Mouse (Mus musculus): Measurements from ENCODE around the gene Atp13a1.

Gene Atp13a1

DNA sequence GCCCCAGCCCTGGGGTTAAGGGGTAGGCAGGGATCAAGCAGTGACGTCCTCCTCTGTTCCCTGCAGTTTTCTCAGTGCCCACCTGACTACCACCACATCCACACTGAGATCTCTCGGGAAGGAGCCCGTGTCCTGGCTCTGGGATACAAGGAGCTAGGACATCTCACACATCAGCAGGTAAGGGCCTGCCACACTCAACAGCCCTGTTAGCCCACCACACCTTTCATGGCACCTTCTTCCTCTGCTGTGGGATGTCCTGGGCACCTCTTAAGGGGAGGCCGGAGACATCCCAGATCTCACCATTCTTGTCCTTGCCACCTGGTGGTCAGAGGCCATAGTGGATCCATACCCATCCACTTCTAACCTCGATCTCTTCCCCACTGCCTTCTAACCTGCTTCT is 9.0 kb downstream of the Atp13a1 start:
- DNase-seq (ENCODE audit: low spot score) = no peak

DNA sequence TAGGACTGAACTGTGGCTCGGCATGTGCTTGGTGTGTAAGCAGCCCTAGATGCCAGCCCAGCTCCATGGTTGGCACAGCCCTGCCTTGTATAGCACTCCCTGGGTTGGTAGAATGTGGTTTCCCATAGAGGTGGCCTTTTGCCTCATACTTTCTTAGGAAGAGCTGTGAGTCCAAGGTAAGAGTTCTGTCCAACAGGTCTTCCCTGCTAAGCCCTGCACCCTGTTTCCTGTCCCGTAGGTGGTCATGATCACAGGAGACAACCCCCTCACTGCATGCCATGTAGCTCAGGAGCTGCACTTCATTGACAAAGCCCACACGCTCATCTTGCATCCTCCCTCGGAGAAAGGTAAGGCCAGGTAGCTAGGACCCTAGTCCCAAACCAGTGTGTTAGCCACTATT is 10.8 kb downstream of the Atp13a1 start:
- no peak for DNase-seq (ENCODE audit: low spot score)

DNA sequence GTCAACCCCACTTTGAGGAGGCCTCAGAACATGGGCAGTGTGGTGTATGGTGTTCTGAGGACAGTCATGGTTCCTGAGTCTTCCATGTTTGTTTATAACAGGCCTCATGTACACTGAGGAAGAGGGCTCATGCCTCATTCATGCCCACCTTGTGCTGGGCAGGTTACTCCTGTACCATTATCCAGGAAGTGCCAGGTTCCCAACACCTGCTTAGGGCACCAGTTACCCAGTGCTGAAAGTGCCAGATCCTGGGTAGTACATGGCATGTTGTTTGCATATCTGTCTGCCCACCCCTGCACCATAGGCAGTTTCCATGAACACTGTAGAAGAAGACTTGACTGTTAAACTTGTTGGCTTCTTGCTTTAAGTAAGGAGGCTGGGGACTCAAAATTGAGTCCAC is 11.3 kb downstream of the Atp13a1 start:
- DNase-seq (ENCODE audit: low spot score) = no peak

DNA sequence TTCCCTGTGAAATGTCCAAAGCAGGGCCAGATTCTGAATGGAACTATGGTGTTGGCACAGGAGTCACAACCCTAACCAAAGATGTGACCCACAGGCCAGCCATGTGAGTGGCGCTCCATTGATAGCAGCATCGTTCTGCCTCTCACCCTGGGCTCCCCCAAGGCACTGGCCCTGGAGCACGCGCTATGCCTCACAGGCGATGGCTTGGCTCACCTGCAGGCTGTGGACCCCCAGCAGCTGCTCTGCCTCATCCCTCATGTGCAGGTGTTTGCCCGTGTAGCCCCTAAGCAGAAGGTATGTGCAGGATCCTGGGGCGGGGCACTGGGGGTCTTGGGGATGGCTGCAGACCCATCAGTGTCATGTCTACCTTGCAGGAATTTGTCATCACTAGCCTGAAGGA is 12.4 kb downstream of the Atp13a1 start:
- no peak for DNase-seq (ENCODE audit: low spot score)

GRCm38 (mm10) chr8:69804537-69804936 is 13.6 kb downstream of the Atp13a1 start:
- DNase-seq (ENCODE audit: low spot score) = no peak

GRCm38 (mm10) chr8:69805086-69805485 is 14.1 kb downstream of the Atp13a1 start:
- DNase-seq (ENCODE audit: low spot score) = no peak

GRCm38 (mm10) chr8:69805491-69805890 is 14.5 kb downstream of the Atp13a1 start:
- DNase-seq (ENCODE audit: low spot score) = no peak

- DNase-seq (ENCODE audit: low spot score) = no peak
These were observed 16.3 kb downstream of the Atp13a1 start for GRCm38 (mm10) chr8:69807236-69807635.

GRCm38 (mm10) chr8:69808094-69808863 is 17.3 kb downstream of the Atp13a1 start, which contains the start of gene Gmip:
Gene Gmip (plus strand): TSS chr8:69808679.
- DNase-seq (ENCODE audit: low spot score) = peak; percentile 89

GRCm38 (mm10) chr8:69808864-69809403 is 18.0 kb downstream of the Atp13a1 start:
- peak; percentile 42 for DNase-seq (ENCODE audit: low spot score)

DNA sequence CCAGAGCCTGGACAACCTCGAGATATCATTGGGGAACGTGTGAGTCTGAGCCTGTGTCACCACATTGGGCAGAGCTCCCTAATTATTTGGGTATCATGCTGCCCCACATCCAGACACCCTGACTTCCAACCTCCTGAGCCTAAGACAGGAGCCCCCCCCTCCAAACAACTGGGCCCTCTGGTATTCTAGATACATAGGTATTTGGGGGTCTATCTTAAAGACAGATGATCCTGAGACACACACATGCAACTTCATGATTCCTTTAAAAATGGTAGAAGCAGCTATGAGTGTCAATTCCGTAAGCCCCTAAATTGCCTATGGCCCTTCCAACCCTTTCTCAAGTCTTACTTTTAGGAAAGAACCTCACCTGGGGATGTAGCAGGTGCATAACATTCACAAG is 18.9 kb downstream of the Atp13a1 start:
- DNase-seq (ENCODE audit: low spot score) = no peak

GRCm38 (mm10) chr8:69814881-69815280 is 23.9 kb downstream of the Atp13a1 start:
- no peak for DNase-seq (ENCODE audit: low spot score)

DNA sequence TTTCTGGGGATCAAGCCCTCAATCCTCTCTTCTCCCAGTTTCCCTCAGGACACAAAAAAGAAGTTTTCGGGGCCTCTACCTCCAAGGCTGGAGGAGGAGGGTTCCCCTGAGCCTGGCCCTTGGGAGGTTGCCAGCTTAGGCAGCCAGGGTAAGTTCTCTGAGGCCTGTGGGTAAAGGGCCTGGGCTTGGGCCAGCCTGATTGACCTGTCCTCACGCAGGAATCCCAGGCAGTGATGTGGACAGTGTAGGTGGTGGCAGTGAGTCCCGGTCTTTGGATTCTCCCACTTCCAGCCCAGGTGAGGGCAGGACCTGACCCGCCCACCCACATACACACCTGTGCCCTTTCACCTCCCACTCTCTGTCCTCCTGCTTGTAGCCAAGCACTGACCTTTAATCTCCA is 24.4 kb downstream of the Atp13a1 start:
- DNase-seq (ENCODE audit: low spot score) = no peak

DNA sequence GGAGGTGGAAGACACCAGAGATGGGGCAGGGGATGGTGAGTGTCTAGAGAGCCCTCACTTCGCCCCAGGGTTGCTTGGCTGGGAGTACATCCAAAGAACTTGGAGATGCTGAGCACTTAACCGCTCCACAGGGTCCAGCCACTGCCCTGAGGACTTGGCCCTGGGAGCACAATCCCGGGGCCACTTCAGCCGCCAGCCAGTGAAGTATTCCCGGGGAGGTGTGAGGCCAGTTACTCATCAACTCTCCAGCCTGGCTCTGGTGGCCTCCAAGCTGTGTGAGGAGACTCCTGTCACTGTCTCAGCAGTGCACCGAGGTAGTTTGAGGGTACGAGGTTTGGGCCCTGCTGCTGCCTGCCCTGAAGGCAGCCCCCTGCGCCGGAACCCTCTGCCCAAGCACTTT is 29.5 kb downstream of the Atp13a1 start:
- no peak for DNase-seq (ENCODE audit: low spot score)

DNA sequence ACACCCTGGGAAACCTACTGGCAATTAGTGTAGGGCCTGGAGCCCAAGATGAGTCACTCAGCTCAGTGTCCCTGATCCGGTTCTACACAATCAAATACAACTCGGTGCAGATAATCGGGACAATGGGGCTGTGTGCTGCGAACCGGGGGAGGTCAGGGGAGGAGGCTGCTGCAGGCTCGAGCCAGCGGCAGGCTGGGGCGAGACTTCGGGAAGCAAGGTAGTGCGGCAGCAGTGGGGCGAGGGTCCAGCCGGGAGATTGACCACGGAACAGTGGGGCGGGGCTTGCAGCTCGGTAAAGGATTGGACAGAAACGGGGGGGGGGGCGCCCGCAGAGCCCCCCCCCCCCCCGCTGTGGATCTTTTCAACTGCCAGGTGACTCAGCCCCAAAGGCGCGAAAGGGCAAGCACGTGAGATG is 31.0 kb downstream of the Atp13a1 start:
- DNase-seq (ENCODE audit: low spot score) = peak; percentile 84

- peak; percentile 92 for DNase-seq (ENCODE audit: low spot score)
These were observed 31.6 kb downstream of the Atp13a1 start, which contains the start of gene Lpar2 for GRCm38 (mm10) chr8:69822386-69823191. Gene Lpar2 (plus strand): TSS chr8:69822429.

DNA sequence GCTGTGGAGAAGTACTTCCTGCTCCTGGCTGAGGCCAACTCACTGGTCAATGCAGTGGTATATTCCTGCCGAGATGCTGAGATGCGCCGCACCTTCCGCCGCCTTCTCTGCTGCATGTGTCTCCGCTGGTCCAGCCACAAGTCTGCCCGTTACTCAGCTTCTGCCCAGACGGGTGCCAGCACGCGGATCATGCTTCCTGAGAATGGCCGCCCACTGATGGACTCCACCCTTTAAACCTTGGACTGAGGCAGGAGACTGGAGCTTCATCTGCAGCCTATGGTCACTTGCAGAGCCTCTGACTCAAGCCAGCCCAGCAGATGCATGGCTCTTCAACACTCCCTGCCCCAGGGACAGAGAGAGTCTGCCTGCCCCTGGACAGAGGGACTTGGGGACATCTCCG is 35.4 kb downstream of the Atp13a1 start:
- DNase-seq (ENCODE audit: low spot score) = no peak

DNA sequence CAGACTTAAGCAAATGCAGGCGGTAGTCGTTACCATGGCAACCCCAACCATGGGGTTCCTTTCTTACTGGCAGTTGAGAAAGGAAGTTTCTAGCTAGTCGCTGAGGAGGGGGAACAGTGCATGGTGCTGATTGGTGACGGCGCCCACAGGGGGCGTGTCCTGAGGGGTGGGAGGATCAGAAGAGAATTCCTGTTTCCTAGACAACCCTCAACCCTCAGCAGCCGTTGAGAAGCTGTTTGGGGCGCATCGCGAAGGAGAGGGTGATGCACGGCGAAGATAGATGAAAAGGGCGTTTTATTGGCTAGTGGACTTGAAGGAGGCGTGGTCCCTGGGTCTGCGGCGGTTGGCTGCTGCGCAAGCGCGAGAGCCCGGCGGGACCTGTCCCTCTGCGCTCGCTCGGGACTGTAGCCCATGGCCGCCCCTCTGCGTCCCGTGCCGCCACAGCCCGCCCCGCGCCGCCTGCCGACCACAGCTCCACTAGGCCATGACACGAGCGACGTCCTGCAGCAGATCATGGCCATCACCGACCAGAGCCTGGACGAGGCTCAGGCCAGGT is 41.4 kb downstream of the Atp13a1 start, which contains the start of gene Pbx4:
TSS of gene Pbx4 (plus strand) at position 194 of the 556 bp plus-strand sequence.
- peak; percentile 97 for DNase-seq (ENCODE audit: low spot score)

DNA sequence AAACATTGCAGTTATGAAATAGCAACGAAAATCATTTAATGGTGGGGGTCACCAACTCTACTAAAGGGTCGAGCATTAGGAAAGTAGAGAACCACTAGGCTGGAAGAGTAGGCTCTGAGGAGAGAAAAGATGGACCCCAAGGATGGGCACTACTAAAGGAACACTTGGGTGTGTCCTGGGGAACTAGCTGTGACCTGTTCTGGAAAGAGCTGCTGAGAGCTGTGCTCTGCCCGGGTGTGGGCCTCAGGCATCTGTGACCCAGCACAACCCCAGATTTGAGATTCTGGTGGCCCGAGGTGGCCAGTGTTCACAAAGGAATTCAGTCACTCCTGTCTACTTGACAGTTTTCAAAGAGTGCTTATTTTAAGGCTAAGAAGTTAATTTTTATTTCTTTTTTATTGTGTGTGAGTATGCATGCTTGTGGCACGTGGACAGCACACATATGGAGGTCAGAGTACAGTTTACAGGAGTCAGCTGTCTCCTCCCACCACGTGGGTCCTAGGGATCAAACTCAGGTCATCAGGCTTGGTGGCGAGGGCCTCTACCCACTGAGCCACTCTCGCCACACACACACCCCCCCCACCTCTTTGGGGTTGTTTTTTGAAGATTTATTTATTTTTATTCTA is 46.2 kb downstream of the Atp13a1 start:
- DNase-seq (ENCODE audit: low spot score) = no peak

GRCm38 (mm10) chr8:69847167-69848065 is 56.5 kb downstream of the Atp13a1 start:
- DNase-seq (ENCODE audit: low spot score) = no peak

DNA sequence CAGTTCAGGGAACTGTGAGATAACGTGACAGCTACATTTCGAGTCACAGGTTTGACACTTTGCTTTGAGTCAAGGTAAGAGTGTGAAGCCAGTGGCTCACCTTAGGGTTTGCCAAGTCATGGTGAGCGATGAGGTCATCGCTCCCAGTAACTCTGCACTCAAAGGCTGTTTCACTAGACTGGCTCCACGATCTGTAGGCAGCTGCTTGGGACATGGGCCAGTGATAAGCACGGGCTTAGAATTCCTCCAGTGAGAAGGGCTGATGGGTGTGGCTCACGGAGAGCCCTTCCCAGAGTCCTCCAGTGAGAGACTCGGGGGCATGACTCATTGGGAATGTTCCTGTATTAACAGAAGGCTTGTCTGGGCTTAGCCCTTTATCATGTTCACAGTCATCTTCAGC is 58.0 kb downstream of the Atp13a1 start:
- no peak for DNase-seq (ENCODE audit: low spot score)

Data from embryo, embryonic 10 days (tissue).